Mouse (Mus musculus) stomach, postnatal 0 days (tissue): ENCODE data around the gene Arl6ip4. TPM values are rescaled to one million over a fixed set of nuclear protein-coding genes. Genes with fewer than 3 reads are reported as not detected.
A peak's percentile ranks its signal among the peaks of the same experiment; 100 is the strongest.

Source experiments
- ATAC-seq: fragments of 200-750 bp; cut with Nextera tagmentation; 2 replicates; pipeline ENCODE4 v1.8.0; 2017; ENCODE audit not compliant: low FRiP score, low TSS enrichment
- DNase-seq: peaks from one replicate; pipeline ENCODE4 v3.0.0-alpha.2; 2016; ENCODE audit warnings: low spot score
- H3K27ac ChIP-seq: fragments of 300-500 bp; sonication (generic); replicated peaks from 2 replicates; pipeline ENCODE4 v1.5.1; 2014; ENCODE audit warnings: mild to moderate bottlenecking, control low read depth
- H3K27me3 ChIP-seq: fragments of 300-500 bp; sonication (generic); 2 replicates; pipeline ENCODE4 v1.6.1; 2014; ENCODE audit warnings: low read length; ENCODE audit not compliant: control insufficient read depth, insufficient read depth
- H3K36me3 ChIP-seq: fragments of 300-500 bp; sonication (generic); 2 replicates; pipeline ENCODE4 v1.6.1; 2014; ENCODE audit warnings: low read length, mixed read lengths; ENCODE audit not compliant: control insufficient read depth, insufficient read depth
- H3K4me1 ChIP-seq: fragments of 300-500 bp; sonication (generic); replicated peaks from 2 replicates; pipeline ENCODE4 v1.6.1; 2014; ENCODE audit warnings: antibody characterized with exemption; ENCODE audit not compliant: control insufficient read depth, insufficient read depth
- H3K4me2 ChIP-seq: fragments of 300-500 bp; sonication (generic); replicated peaks from 2 replicates; pipeline ENCODE4 v1.6.1; 2014; ENCODE audit warnings: low read depth, mild to moderate bottlenecking, control low read depth, moderate library complexity
- H3K4me3 ChIP-seq: fragments of 300-500 bp; sonication (generic); 2 replicates; pipeline ENCODE4 v1.5.1; 2014; ENCODE audit warnings: low read depth, low read length, control low read depth
- H3K9ac ChIP-seq: fragments of 300-500 bp; sonication (generic); 2 replicates; pipeline ENCODE4 v1.6.1; 2014; ENCODE audit warnings: mild to moderate bottlenecking, low read length, control low read depth, mixed read lengths
- H3K9me3 ChIP-seq: fragments of 300-500 bp; sonication (generic); 2 replicates; pipeline ENCODE4 v1.6.1; 2016; ENCODE audit warnings: low read length; ENCODE audit not compliant: control insufficient read depth
- CTCF ChIP-seq: IDR thresholded peaks from 2 replicates; pipeline ENCODE4 v1.5.1; 2016; ENCODE audit warnings: antibody characterized with exemption, low read depth, mild to moderate bottlenecking, moderate library complexity
- EP300 ChIP-seq: optimal IDR thresholded peaks from 2 replicates; pipeline ENCODE3; 2016; ENCODE audit warnings: antibody characterized with exemption
- WGBS: fragments of 180-500 bp; shearing (Covaris S2); extraction: QIAGEN DNeasy Blood & Tissue Kit; methylation state at CpG from one replicate; pipeline ENCODE4 v1.1.7; 2014; 5-methylcytosine and 5-hydroxymethylcytosine counted together
- polyA plus RNA-seq: library from polyadenylated mRNA; unstranded; fragments of >200 nt; fragmentation: Nextera tagmentation; extraction: Ambion mirVana; gene quantifications from 2 replicates; pipeline ENCODE4 v1.2.1, GENCODE M21; 2015

Arl6ip4 gene
- polyA plus RNA-seq, 1 experiment from 2014 or later, result 77.1 TPM

DNA sequence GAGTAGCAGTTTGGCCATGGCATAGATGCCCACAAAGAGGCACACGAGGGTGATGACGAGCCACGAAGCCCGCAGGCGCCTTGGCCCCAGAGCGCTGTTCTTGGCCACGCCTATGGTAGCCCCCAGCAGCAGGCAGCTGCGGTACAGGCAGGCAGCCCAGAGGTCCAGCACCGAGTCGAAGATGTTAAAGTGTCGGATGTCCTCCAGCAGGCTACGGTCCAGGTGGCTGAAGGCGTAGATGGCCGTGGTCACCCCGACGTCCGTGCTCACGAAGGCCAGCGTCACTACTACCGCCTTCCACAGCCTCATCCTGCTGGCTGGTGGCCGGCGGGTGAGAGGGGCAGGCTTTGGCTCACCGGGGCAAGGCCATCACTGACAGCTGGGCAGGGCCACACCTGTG, 26.0 kb upstream of the Arl6ip4 start:
- TF ChIP-seq EP300 (no peak), CTCF (no peak)
- ATAC-seq (no peak), DNase-seq (no peak)
- no peaks in the 10 kb centered on the region for H3K27me3 ChIP-seq
- H3K9me3 ChIP-seq, result no peaks in the 10 kb centered on the region
- H3K9ac ChIP-seq, result 0 out of 2 replicates have a peak overlapping the region, but pooled peaks have one; percentile 4
- no peak overlapping the region for H3K4me3 ChIP-seq
- peaks cover 4% of the 10 kb centered on the region for H3K4me1 ChIP-seq
- no peak overlapping the region for H3K27ac ChIP-seq
- 85% methylated on average over 22 of the region's 23 CpGs for WGBS
- H3K36me3 ChIP-seq, result no peaks in the 10 kb centered on the region
- no peak overlapping the region for H3K4me2 ChIP-seq

DNA sequence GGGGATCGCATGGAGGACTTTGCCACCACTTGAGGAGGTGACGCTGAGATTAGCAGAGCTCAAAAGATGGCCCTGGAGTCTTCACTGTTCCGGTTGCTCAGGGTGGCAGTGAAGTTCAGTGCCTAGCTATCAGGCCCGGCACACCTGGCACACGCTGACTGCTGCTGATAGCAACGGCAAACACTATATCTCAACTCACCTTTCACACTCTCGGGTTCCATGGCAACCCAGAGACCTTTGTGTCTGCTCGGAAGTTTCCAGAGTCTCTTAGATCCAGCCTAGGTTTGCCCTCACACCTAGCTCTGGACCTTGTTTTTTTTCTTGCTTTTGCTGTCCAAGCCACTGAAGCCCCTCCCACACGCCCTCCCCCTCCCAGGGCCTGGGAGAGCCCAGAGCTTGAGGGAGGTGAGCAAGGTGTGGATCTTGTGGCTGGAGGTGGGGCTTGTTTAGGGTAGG, 23.9 kb upstream of the Arl6ip4 start:
- Histone ChIP-seq H3K27me3 (no peaks in the 10 kb centered on the region), H3K9ac (no peak overlapping the region), H3K9me3 (no peaks in the 10 kb centered on the region), H3K36me3 (no peaks in the 10 kb centered on the region), H3K27ac (peak overlapping the region; percentile 65), H3K4me1 (peaks cover 4% of the 10 kb centered on the region), H3K4me2 (no peak overlapping the region), H3K4me3 (no peak overlapping the region)
- 40% methylated on average over 9 of the region's 9 CpGs for WGBS
- ATAC-seq (peak; percentile 75), DNase-seq (peak; percentile 91)
- no peak for TF ChIP-seq CTCF
- TF ChIP-seq EP300, result no peak

- peak overlapping the region; percentile 53 for H3K27ac ChIP-seq
- ATAC-seq (no peak), DNase-seq (peak; percentile 57)
- H3K9ac ChIP-seq, result peak overlapping the region; percentile 43; the same call in 1 of the 2 replicates
- 60% methylated on average over 11 of the region's 11 CpGs for WGBS
- H3K9me3 ChIP-seq, result no peaks in the 10 kb centered on the region
- H3K4me3 ChIP-seq, result no peak overlapping the region
- peaks cover 4% of the 10 kb centered on the region for H3K4me1 ChIP-seq
- H3K27me3 ChIP-seq, result no peaks in the 10 kb centered on the region
- H3K4me2 ChIP-seq, result no peak overlapping the region
- H3K36me3 ChIP-seq, result no peaks in the 10 kb centered on the region
- no peak for TF ChIP-seq EP300
- no peak for TF ChIP-seq CTCF
Observed at GRCm38 (mm10) chr5:124093120-124093794, 22.6 kb upstream of the Arl6ip4 start.

DNA sequence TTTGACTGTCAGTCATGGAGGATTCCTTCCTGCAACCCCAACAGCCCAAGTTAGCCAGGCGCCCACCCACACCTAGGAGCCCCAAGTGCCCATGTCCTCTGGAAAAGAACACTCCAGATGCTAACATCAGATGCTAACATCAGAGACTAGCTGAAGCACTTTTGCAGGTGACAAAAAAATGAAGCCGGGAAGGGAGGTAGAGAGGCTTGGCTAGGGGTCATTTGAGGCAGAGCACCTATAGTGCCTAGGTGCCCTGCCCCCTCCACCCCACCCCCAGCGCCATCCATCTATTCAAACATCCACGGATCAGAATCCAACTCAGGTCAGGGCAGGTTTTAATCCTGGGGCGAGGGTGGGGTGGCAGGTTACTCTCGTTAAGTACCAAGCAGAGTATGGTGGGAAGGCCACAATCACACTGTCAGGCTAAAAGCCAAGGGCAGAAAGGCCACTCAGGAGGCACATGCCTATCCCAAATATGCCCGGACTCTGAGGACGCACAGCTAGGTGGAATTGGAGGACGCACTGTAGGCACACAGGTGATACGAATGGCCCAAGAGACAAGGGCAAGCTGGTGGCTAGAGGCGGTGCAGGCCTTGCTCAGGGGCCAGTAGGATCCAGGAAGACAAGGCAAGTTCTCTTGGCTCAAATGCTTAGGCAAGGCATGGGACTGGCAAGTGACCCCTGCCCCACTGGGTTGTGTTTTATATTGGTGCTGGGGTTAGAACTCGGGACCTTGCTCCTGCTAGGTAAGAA, 21.9 kb upstream of the Arl6ip4 start:
- no peak for ATAC-seq
- Histone ChIP-seq H3K36me3 (no peaks in the 10 kb centered on the region), H3K27ac (peak overlapping the region; percentile 53), H3K9ac (0 out of 2 replicates have a peak overlapping the region, but pooled peaks have one; percentile 43), H3K27me3 (no peaks in the 10 kb centered on the region), H3K4me1 (peaks cover 4% of the 10 kb centered on the region), H3K4me2 (no peak overlapping the region; the same call in 1 of the 2 replicates), H3K4me3 (no peak overlapping the region), H3K9me3 (no peaks in the 10 kb centered on the region)
- TF ChIP-seq EP300, result no peak
- TF ChIP-seq CTCF, result no peak
- no peak for DNase-seq
- WGBS, result 66% methylated on average over 12 of the region's 12 CpGs

GRCm38 (mm10) chr5:124095077-124095581, 20.8 kb upstream of the Arl6ip4 start:
- peak overlapping the region; percentile 67 for H3K9ac ChIP-seq
- H3K4me3 ChIP-seq, result peak overlapping the region; percentile 51
- ATAC-seq, result peak; percentile 29
- H3K27me3 ChIP-seq, result no peaks in the 10 kb centered on the region
- H3K4me2 ChIP-seq, result peak overlapping the region; percentile 94
- peaks cover 4% of the 10 kb centered on the region for H3K4me1 ChIP-seq
- H3K36me3 ChIP-seq, result no peaks in the 10 kb centered on the region
- peak; percentile 44 for DNase-seq
- no peaks in the 10 kb centered on the region for H3K9me3 ChIP-seq
- peak overlapping the region; percentile 31; the same call in 1 of the 2 replicates for H3K27ac ChIP-seq
- WGBS, result 12% methylated on average over 19 of the region's 19 CpGs
- TF ChIP-seq CTCF (no peak), EP300 (no peak)
